Mouse (Mus musculus) embryo, embryonic 9.5 days (tissue): ENCODE measurements around the gene Dnmt3a.

Experiments
- DNase-seq: peaks from one replicate; pipeline ENCODE4 v3.0.0-alpha.2; 2017; ENCODE audit errors: extremely low spot score

Gene Dnmt3a

DNA sequence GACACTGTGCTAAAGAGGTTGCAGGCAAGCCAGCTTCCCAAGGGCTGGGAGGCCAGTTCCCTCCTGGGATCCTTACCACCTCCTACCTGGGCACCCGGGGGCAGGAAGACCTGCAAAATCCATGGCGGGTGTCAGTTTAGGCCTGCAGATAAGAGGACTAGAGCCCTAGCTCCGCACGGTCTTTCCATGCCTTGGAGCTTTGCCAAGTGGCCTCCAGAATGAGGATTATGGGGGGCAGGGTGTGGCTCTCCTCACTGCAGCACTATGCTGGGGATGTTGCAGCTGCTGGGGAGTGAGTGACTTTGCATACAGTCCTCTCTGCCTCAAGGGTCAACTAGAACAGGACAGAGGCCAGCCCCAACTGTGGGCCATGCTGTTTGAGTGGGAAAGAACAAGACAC is 14.1 kb downstream of the Dnmt3a start:
- DNase-seq = no peak

DNA sequence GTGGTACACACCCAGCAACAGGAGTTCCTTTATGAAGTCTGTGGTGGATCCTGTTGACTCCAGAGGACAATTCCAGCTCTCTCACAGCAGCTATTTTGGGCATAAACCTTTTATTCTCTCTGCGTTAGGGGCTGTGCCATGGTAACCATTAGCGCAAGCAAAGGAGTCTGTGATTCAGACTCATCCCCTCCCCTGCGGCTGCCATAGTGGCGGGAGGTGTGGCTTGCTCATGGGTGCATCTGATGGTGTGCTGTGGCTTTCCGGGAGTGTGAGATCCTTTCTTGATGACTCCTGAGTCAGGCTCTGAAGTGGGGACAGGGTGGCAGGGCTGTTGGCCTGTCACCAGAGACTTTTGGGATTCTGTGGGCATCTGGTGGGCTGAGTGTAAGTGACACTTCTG is 17.6 kb downstream of the Dnmt3a start:
- no peak for DNase-seq

DNA sequence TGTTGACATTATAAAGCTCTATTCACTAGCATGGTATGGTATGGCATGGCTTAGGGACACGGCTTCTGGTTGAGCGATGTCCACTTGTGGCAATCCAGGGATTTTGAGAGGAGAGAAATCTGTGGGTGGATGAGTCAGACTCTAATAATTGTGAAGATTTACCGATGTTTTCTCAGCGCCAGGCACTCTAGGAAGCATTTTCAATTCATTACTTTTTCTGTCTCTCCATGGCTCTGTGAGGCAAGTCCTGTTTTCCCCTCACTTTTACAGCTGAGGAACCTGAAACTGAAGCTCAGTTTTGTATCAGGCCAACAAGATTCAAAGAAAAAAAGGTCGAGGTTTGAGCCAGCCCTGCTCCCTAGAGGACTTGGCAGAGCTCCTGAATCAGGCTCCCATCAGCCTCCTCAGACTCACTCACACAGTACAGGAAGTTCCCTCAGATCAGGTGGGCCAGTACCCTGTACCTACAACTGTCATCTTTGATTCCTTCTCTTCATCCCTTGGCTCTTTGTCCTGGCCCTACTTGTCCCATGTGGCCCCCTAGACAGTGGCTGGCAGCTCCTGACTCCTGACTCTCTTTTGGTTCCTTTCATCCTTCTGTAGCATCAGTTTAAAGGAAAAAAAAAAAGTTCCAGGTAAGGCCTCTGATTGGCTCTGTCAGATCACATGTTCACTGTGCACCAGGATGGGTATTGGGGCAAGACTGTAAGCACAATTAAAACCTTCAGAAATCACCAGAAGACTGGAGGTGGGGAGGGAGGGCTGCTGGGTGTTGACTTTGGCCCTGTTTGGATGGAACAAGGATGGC is 19.3 kb downstream of the Dnmt3a start:
- DNase-seq = no peak

DNA sequence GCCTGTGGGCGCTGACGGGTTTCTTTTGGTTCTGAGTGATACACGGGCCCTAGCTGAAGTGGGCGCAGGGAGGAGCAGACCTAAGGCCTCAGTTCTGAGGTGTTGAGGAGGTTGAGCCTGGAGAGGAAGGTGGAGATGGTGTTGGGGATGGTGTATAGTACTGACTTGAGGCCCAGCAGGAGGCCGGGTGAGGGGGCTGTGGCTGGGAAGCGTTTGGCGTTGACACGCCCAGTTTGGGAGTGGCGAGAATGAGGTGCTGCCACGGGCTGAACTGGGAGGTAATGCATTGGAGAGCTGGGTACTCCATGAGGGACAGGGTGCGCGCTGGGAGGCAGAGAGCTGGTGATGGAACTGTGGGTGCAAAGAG is 19.9 kb downstream of the Dnmt3a start:
- no peak for DNase-seq

DNA sequence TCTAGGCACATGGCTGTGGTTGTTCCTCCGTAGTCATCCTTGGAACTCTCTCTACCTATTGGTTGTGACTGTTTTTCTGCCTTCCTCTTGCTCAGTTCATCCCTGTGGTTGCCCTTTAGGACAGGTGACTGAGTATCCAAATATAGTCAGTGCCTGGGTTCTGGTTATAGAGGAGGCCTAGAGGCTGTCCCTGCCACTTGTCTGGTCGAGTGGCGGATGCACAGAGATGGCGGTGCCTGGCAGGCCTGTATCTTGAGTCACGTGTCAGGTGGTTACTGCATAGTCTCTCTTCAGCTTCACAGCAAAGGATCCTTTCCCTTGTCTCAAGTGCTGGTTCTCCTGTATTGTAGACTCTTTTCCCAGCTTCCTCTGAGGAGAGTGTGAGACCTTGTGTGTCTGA is 22.0 kb downstream of the Dnmt3a start:
- DNase-seq = no peak

DNA sequence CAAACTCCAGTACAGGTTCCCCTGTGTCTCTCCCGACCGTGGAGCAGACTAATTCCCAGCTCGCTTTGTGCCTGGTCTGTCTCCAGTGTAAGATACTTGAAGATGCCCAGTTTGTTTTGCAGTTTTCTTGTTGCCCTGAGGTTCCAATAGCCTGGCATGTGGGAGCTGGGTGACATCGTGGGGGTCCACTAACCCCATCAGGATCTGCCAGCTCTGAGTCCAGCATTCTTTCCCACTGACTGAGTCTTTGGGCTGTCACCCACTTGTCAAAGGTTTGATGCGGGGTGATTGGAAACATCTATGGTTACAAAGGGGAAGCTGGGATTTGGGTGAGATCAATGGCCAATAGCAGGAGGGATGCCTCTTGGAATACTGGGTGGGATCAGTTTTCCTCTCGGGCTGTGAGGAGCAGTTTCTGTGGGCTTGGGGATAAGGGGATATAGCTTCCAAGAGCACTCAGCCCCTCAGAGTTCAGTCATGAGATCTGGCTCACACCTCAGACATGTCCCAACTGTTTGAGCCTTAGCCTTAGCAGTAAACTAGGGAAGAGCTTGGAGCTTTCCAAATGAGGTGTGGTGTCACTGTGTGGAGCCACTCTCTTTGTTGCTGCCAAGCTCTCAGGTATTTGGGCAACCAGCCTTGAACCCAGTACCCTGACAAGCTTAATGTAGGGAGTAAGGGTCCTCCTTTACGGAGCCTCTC is 27.4 kb downstream of the Dnmt3a start:
- no peak for DNase-seq

DNA sequence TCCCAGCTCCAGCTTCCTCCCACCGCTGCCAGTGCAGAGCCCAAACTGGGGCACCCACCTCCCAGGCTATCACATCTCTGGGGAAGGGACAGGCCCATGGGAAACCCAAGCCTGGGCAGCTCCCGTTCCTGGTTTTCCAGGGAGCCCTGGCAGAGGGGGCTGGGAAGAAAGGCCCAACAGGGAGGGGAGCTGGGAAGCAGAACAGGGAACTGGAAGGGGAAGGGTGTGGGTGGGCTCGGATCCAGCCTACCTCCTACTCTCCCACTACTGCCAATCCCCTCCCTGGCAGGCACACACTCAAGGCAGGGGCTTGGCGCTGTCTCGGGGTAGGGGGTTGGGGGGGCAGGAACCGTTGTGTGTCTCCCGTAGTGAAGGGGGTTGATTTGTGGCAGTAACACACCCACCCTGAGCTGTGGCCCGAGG is 28.1 kb downstream of the Dnmt3a start:
- DNase-seq = peak; percentile 40

DNA sequence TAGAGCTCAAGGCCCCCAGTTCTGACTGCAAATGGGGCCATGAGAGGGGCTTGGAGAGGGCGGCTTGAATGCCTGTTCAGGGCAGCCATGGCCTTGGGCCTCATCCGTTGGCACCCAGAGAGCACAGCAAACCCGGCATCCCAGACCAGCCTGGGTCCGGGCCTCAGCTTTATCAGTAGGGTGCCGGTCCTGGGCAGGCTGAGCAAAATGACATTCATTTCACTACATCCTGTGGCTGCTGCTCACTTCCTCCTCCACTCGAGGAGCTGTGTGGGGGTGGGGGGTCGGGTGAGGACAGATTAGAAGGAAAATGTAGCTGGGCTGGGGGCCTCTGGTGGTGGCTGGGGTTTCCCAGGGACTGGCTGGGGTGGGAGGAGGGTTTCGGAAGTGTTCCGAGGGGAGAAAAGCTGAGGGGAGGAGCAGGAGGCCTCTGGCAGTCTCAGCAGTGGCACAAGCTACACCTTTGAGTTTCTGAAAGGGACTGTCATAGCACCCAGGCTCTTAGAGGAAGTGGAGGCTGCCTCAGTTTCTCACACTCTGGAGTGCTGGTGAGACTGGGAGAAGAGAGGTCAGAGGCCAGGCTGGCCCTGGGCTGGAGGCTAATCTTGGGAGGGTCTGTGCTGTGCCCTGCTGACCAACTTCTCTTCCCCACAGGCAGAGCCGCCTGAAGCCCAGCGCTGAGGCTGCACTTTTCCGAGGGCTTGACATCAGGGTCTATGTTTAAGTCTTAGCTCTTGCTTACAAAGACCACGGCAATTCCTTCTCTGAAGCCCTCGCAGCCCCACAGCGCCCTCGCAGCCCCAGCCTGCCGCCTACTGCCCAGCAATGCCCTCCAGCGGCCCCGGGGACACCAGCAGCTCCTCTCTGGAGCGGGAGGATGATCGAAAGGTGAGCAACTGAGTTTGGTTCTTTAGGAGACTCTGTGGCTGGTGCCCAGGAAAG is 28.8 kb downstream of the Dnmt3a start:
- DNase-seq = peak; percentile 59

DNA sequence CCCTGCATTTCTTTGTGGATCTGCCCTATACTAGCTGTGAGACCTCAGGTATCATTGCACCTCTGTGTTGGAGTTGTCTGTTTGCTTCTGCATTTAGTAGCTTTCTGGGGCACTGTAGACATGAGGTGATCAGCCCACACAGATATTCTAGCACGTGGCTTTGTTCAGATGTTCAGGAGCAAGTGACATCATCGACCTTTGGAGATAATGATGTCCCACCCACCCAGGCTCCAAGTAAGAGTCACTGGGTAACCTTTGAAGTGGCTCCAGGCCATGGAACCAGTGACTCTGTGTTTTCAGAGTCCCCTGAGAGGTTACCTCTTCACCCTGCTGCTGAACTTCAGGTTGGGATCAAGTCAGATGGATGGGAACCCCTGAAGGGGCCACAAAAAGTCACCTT is 29.8 kb downstream of the Dnmt3a start:
- DNase-seq = no peak

DNA sequence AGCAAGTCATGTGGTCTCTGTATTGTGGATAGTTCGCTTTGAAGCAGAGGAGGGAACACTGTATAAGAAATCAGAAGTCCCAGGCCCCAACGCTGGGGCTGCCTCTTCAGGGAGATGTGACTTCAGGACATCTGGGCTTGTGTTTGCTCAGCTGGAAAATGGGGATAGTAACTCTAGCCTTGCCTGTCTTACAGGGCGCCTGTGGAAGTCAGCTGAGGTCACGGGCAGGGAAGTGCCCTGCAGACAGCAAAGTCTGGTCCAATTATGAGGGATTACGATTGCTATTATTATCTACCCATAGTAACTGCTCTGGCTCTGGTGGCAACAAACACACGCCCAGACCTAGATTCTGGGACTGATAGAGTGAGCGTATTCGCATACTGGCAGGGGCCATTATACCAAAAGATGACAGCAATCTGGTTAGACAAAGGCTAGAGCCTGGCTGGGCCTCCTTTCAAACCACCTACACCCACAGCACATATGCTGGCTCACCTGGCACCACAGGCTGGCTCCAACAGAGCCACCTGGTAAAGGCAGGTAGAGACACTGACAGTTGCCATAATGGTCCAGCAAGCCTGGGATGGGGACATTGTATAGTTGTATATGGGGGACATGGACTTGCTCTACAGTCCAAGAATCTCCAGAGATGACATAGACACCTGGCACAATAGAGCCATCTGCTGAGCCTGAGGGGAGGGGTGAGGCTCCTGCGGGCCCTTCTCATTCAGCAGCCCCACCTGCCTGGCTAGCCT is 31.4 kb downstream of the Dnmt3a start:
- DNase-seq = no peak

DNA sequence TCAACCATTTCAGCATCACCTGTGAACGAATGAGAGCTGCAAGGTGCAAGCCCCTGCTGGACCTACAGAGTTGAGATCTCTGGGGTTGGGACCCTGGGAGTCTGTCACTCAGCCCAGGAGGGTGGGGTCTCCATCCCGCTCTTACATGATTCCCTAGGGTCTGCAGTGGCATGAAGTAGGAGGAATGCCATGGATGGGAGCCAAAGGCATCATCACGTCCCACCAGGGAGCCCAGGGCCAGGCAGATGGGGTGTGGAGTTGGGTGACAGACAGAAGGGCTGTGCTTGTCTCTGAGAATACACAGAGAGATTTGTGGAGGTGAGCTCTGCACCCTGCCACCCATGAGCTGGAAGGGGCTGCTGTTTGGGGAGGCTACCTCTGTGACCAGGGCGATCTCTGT is 32.2 kb downstream of the Dnmt3a start:
- no peak for DNase-seq

DNA sequence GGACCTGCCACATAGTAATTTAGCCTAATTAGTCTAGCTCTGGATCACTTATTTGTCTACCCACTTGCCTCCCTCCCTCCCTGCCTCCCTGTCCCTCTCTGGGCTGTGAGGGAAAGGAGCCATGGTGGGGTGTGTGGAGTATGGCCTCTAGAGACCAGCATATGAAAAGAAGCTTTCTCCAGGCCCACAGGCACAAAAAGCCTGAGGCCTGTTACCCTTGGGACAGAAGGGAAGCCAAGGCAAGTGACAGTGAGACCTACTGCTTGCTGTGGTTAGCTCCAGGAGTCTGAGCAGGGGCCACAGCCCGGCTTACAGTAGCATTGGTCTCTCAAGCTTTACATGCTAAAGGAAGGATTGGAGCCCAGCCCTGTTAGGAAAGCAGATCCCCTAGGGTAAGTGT is 33.9 kb downstream of the Dnmt3a start:
- no peak for DNase-seq

DNA sequence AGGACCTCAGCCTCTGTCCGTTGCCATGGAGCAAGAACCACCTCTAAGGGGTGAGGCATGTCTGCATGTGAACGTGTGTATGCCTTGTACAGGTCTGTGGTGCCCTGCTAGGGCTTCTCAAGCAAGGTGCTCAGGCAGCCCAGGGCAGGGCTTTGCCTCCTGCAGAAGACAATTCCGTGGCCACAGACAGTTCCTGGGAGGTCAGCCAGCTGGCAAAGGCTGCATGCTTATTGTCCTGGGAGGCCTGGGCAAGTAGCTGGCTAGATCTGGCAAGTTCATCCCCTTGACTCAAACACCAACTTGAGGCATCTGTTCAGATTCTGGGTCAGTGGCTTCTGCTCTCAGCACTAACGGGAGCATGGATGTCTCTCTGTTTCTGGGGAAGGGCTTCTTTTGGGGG is 35.3 kb downstream of the Dnmt3a start:
- no peak for DNase-seq

DNA sequence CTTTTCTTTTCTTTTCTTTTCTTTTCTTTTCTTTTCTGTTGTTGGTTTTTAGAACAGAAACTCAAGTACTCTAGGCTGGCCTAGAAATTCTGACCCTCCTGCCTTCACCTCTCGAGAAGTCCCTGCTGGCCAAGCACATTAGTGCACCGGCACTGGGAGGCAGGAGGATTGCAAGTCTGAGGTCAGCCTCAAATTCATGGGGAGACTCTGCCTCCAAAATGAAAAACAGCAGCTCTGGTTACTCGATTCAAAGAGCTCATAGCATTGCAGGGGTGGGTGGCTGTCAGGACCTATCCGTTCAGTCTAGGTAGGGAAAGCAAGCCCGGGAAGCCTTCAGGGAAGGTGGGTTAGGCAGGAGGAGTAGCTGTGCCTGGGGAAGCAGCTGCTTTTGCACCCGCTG is 37.0 kb downstream of the Dnmt3a start:
- DNase-seq = peak; percentile 23

DNA sequence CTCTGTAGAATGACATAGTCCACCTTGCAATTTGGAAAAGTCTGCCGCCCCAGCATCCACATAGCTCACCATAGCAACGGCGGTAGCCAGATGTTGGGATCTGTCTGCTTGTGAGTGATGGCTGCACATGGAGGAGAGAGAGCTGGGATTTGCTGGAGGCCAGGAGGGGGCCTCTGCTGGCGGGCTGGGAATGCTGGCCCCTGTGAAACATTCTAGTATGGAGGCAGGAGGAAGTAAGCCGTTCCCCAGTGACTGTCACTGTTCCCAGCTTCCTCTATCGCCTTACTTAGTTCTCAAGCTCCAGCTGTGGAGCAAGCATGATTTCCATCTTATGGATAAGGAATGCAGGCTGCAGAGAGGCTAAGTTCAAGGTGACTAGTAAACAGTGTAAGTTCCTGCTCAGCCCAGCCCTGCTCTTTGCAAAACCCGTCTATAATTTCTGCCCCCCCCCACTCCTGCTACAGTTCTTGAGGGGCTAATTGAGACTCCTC is 37.6 kb downstream of the Dnmt3a start:
- peak; percentile 64 for DNase-seq

DNA sequence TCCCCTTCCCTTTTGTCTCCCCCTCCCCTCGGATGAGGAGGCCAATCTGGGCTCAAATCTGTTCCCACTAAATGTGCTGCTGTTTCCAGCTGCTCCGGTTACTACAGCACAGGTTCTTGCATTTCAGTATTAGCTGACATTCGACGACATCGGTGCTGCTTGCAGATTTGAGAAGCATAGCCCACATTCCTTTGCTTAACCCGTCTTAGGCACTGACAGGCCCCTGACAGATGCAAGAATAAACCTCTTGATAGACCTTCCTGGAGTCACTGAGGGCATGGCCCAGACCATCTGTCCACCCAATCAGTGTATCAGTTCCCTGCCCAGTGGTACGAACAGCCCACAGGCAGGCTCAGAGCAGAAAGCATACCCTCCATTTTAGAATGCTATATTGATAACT is 38.1 kb downstream of the Dnmt3a start:
- DNase-seq = peak; percentile 21

DNA sequence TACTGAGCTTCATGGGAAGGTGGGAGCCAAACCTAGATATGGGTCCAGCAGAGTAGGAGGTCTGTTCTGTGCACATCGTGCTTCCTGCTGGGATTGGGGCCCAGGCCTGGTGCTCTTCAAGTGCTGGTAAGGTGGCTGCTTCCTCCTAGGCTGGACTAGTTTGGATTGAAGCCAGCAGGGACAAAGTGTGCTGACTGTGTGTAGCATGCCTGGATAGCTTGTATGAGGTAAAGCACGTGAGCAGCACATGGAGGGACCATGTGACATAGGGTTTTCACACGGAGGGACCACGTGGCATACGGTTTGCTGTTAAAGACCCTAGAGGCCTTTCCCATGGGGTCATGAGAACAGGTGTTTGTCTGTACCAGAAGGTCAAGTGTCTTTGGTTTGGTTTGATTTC is 38.5 kb downstream of the Dnmt3a start:
- no peak for DNase-seq

DNA sequence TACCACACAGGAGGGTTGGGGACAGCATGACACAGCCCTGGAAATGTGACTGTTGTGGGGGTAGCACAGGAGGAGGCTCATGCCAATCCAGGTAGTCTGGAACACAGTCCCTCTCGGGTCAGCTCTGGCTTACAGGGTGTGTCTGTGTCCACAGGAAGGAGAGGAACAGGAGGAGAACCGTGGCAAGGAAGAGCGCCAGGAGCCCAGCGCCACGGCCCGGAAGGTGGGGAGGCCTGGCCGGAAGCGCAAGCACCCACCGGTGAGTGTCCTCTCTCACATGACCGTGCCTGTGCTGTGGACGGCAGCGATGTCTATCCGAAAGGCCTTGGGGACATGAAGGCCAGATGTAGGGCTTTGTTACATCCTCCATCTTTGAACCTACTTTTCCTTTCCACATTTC is 43.7 kb downstream of the Dnmt3a start:
- DNase-seq = no peak

DNA sequence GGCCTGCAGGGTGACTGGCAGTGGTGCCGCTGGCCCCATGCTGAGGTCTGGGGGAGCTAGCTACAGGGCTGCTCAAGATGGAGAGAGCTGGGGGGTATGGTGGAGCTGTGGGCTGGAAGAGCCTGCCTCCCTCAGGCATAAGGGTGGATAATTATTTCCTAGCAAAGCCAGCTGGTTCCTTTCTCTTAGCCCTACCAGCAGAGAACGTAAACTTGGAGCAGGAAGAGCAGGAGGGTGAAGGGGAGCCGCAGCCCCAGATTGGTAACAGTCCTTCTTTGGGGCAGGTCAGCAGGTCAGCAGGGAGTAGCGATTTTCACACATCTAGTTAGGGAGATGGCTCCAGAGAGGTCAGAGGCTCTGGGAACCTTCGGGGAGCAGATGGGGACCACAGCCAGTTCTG is 44.4 kb downstream of the Dnmt3a start:
- no peak for DNase-seq

DNA sequence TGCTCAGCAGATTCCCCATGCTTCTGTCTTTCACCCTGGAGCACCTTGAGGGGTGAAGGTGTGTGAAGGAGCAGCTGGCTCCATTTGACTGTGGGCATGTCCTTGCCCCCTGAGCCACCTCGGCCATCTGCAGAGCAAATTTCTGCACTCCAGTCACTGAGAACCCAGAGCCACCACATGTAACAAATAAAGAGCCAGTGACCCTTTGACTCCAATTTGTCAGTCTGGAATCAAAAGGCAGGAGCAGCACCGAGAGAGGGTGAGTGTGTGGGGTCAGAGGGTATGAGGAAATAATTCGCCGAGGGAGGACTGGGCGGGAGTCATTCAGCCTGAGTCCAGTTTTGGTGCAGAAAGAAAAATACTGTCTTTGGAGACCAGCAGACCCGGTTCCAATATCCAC is 44.9 kb downstream of the Dnmt3a start:
- DNase-seq = peak; percentile 78

DNA sequence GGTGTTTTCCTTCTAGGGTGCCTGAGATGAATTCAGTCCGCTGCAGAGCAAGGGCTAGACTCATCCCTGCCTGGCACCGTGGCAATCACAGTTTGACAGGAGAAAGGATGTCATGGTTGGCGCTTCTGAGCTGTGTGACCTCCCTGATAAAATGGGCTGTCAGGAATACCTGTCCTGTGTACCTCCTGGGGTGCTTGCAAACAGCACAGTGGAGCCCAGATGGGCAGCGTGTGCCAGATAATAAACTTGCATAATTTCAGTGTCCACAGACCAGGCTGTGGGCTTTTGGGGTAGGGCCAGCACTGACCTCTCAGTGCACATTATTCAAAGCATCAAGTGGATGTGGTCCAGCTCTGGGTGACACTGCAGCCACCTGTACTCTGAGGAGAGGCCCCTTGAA is 45.4 kb downstream of the Dnmt3a start:
- no peak for DNase-seq

DNA sequence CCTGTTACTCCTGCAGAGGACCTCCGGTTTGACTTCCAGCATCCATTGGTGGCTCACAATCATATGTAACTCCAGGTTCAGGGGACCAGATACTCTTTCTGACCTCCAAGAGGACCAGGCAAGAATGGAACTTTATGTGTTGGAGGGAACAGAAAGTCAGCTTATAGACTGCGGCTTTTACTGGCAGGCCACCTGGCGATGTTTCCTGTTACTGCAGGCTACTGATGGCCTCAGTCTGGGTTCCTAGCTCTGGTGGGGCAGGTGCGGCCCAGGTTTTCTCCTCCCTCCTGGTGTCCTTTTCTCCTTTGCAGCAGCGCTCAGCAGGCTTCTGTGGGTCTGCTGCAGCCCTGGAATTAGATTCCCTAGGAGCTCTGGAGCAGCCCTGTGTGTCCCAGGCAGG is 46.7 kb downstream of the Dnmt3a start:
- DNase-seq = no peak
